8 mouse cellular contexts compared by ENCODE assay signal in the genomic region with DNA sequence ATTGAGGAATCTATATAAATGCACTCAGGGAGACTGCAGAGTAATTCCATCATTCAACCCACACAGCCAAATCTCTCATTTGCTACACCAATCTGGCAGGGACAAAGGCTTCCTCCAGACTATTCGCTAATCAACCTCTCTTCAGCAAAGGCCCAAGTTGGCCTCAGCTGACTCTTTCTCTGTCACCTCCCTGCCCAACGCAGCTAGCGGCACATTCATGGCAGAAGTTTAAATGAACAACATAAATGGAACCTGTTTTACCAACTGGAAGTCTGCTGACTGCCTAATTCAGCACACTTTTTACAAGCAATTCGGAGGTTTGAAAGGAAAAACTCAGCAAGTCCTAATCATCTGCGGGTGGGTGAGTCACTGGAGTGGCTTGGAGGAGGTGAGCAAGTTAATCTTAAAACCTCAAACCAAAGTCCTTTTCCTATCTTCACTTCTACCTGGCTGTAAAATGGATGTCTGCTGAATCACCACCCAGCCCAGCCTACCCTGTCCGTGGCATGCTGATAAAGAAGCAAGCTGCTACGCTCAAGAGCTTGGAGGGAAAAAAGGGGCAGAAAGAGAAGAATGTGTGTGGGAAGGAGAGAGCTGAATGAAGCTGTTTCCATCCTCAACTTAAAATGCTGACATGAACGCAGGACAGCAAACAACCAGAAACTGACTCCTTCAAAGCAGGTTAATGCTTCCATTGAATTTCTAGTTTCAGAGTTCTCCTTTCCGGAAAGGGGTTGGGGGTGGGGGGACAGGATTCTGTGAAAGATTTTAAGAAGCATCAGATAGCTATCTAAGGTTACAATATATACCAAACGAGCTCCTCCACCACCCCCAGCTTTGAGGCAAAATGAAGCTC.
A peak's percentile ranks its signal among the peaks of the same experiment; 100 is the strongest.
DNase-seq lines count a peak whose midpoint lies in the region; ATAC-seq and TF ChIP-seq lines count a peak whose summit lies in the region.

No protein-coding gene starts in this region.

- DNase-seq in 3134 (ENCODE audit: extremely low read depth, insufficient read length, low spot score), result peak; percentile 32
- DNase-seq in embryo, embryonic 10 days (ENCODE audit: low spot score), result peak; percentile 9
- no peak for DNase-seq in liver, embryonic 14.5 days (ENCODE audit: low read depth in 3 of 3, low spot score in 3 of 3)
- peak; percentile 4 for DNase-seq in testis, postnatal 14 days (ENCODE audit: low spot score)
- DNase-seq in spleen, postnatal 10 days (ENCODE audit: low spot score in 2 of 2), result no peak

- H3K27ac ChIP-seq in hindbrain, embryonic 16.5 days (ENCODE audit: low read depth, low read length), result peak overlapping the region; percentile 84
- no peak overlapping the region for H3K27ac ChIP-seq in liver, embryonic 14.5 days

- peak overlapping the region; percentile 55 for H3K4me2 ChIP-seq in hindbrain, embryonic 16.5 days (ENCODE audit: low read length)
- peak overlapping the region; percentile 22; the same call in 1 of the 2 replicates for H3K4me2 ChIP-seq in liver, embryonic 14.5 days (ENCODE audit: low read depth)

- ATAC-seq in erythroblast, adult 5-6 weeks (replicated peaks; ENCODE audit: low FRiP score, poor library complexity, severe bottlenecking), result no peak
- peak; percentile 66 for ATAC-seq in hindbrain, embryonic 16.5 days
- no peak for ATAC-seq in liver, embryonic 14.5 days (ENCODE audit: insufficient read depth)

- peaks cover 3% of the 10 kb centered on the region; the same call in 1 of the 2 replicates for H3K4me1 ChIP-seq in erythroblast, embryonic 14.5 days (ENCODE audit: control insufficient read depth)
- H3K4me1 ChIP-seq in hindbrain, embryonic 16.5 days (ENCODE audit: control insufficient read depth, insufficient read depth, low read depth, low read length), result no peaks in the 10 kb centered on the region
- 0 out of 4 replicates have a peak, but pooled peaks cover 0 to 2% of the 10 kb centered on the region in 2 experiments for H3K4me1 ChIP-seq in liver, embryonic 14.5 days (replicated peaks; ENCODE audit: control insufficient read depth in 2 of 2, insufficient read depth in 2 of 2, low read length in 1 of 2)

- no peaks in the 10 kb centered on the region for H3K27me3 ChIP-seq in erythroblast, embryonic 14.5 days (ENCODE audit: control insufficient read depth)
- H3K27me3 ChIP-seq in hindbrain, embryonic 16.5 days (replicated peaks; ENCODE audit: control insufficient read depth, insufficient read depth, low read length), result no peaks in the 10 kb centered on the region
- H3K27me3 ChIP-seq in liver, embryonic 14.5 days (ENCODE audit: control insufficient read depth, insufficient read depth, low read length), result no peaks in the 10 kb centered on the region

- TF ChIP-seq CTCF in liver, embryonic 14.5 days (IDR thresholded peaks at IDR 0.05; ENCODE audit: low read depth), result no peak

- no peak for TF ChIP-seq EP300 in liver, embryonic 14.5 days (IDR thresholded peaks at IDR 0.05; ENCODE audit: low read depth)

- no peaks in the 10 kb centered on the region for H3K9me3 ChIP-seq in erythroblast, embryonic 14.5 days (ENCODE audit: control insufficient read depth, low read length)
- H3K9me3 ChIP-seq in hindbrain, embryonic 16.5 days (ENCODE audit: control insufficient read depth, low read length), result no peaks in the 10 kb centered on the region
- no peaks in the 10 kb centered on the region for H3K9me3 ChIP-seq in liver, embryonic 14.5 days (ENCODE audit: control insufficient read depth, low read length)

- 29% methylated on average over 10 of the region's 10 CpGs for WGBS in hindbrain, embryonic 16.5 days
- WGBS in liver, embryonic 14.5 days (ENCODE audit: insufficient replicate concordance), result 31% methylated on average over 10 of the region's 10 CpGs

- H3K36me3 ChIP-seq in erythroblast, embryonic 14.5 days (ENCODE audit: control insufficient read depth), result no peaks in the 10 kb centered on the region
- H3K36me3 ChIP-seq in hindbrain, embryonic 16.5 days (ENCODE audit: control insufficient read depth, insufficient read depth, low read length), result no peaks in the 10 kb centered on the region
- H3K36me3 ChIP-seq in liver, embryonic 14.5 days (replicated peaks; ENCODE audit: control insufficient read depth, insufficient read depth, low read depth), result no peaks in the 10 kb centered on the region

- peak overlapping the region; percentile 59 for H3K9ac ChIP-seq in hindbrain, embryonic 16.5 days (ENCODE audit: low read depth, low read length)
- no peak overlapping the region for H3K9ac ChIP-seq in liver, embryonic 14.5 days (replicated peaks)

- peak overlapping the region; percentile 4 for H3K4me3 ChIP-seq in erythroblast, embryonic 14.5 days (replicated peaks)
- H3K4me3 ChIP-seq in hindbrain, embryonic 16.5 days (ENCODE audit: low read length), result peak overlapping the region; percentile 46
- peak overlapping the region; percentile 28 to 46 for H3K4me3 ChIP-seq in liver, embryonic 14.5 days (ENCODE audit: insufficient read depth in 1 of 2, low read depth in 2 of 2, low read length in 2 of 2)

Comparison
In these comparisons a context has a peak if more than half of its experiments do, and no peak if none do; other contexts are left out.
1. DNase-seq: peak in 3134 (single experiment), embryo, embryonic 10 days (single experiment) and testis, postnatal 14 days (single experiment); none in liver, embryonic 14.5 days (0 of 3) and spleen, postnatal 10 days (0 of 2).
2. Peak in every context shown above with its lines, with median percentiles within 50 percentile points of each other: H3K4me3 ChIP-seq.